Mouse (Mus musculus) erythroblast, embryonic 14.5 days (primary cell): ENCODE measurements around the gene Kdm6b. TPM values are rescaled to one million over a fixed set of nuclear protein-coding genes. Genes with fewer than 3 reads are reported as not detected.

Experiments
- H3K27me3 ChIP-seq: 2 replicates; pipeline ENCODE4 v1.6.1; 2012; ENCODE audit warnings: inconsistent platforms; ENCODE audit not compliant: control insufficient read depth
- H3K36me3 ChIP-seq: 2 replicates; pipeline ENCODE4 v1.6.1; 2012; ENCODE audit warnings: mild to moderate bottlenecking, inconsistent platforms; ENCODE audit not compliant: control insufficient read depth
- H3K4me1 ChIP-seq: 2 replicates; pipeline ENCODE4 v1.6.1; 2012; ENCODE audit warnings: inconsistent platforms; ENCODE audit not compliant: control insufficient read depth
- H3K4me3 ChIP-seq: replicated peaks from 2 replicates; pipeline ENCODE3; 2012; ENCODE audit warnings: moderate library complexity, mild to moderate bottlenecking, inconsistent platforms
- H3K9me3 ChIP-seq: 2 replicates; pipeline ENCODE4 v1.6.1; 2012; ENCODE audit warnings: low read length, inconsistent platforms, mixed read lengths; ENCODE audit not compliant: control insufficient read depth
- GATA1 ChIP-seq: IDR thresholded peaks from 2 replicates; pipeline ENCODE4 v1.6.1; 2012; ENCODE audit warnings: low read length, inconsistent platforms, mixed read lengths
- TAL1 ChIP-seq: IDR thresholded peaks from 3 replicates; pipeline ENCODE4 v1.6.1; 2012; ENCODE audit warnings: low read length, inconsistent platforms, mixed read lengths
- polyA plus RNA-seq: library from polyadenylated mRNA; stranded (reverse); fragments of >175 nt; gene quantifications from 2 replicates; pipeline ENCODE4 v1.2.3, GENCODE M21; 2012

Kdm6b gene
- polyA plus RNA-seq, 1 experiment: 0.65 TPM

DNA sequence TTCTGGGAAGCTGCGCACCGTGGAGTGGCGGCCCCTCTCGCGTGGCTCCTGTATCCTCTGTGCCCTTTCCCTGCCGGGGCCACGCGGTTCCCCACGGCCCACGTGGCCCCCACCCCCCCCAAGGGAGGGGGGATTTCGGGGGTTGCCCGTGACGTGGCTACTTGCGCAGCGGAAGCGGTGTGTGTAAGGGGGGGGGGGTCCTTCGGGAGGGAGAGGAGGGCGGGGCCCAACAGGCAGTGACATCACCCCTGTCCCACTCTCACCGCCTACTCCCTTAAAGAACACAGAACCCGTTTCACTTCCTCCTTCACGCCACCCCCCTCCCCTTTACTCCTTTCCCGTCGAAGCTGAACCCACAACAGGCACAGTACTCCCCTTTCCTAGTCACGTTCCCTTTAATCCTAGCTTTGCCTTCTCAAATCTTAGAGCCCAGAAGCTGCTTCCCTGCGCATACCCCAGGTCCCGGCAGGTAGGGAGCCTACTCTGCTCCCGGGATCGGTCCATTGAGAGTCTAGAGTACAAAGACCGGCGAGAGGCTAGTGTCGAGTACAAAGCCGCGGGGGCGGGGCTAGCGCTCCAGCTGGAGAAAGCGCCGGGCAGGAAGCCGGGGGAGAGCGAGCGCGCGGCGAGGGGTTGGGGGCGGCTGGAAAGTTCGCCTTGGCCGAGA is 4.0 kb downstream of the Kdm6b start:
- peaks cover 29% of the 10 kb centered on the region for H3K36me3 ChIP-seq
- no peak for TF ChIP-seq GATA1
- no peak for TF ChIP-seq TAL1
- peaks cover 74% of the 10 kb centered on the region for H3K4me1 ChIP-seq
- H3K4me3 ChIP-seq: peak overlapping the region; percentile 92
- H3K9me3 ChIP-seq: no peaks in the 10 kb centered on the region
- H3K27me3 ChIP-seq: no peaks in the 10 kb centered on the region

- H3K27me3 ChIP-seq: no peaks in the 10 kb centered on the region
- peak overlapping the region; percentile 92 for H3K4me3 ChIP-seq
- peaks cover 36% of the 10 kb centered on the region for H3K36me3 ChIP-seq
- TF ChIP-seq GATA1: no peak
- TF ChIP-seq TAL1: no peak
- H3K4me1 ChIP-seq: peaks cover 67% of the 10 kb centered on the region
- H3K9me3 ChIP-seq: no peaks in the 10 kb centered on the region
Measured at GRCm38 (mm10) chr11:69408541-69409377, 4.7 kb downstream of the Kdm6b start.

GRCm38 (mm10) chr11:69407724-69408004 is 5.8 kb downstream of the Kdm6b start:
- Histone ChIP-seq H3K27me3 (no peaks in the 10 kb centered on the region), H3K9me3 (no peaks in the 10 kb centered on the region), H3K36me3 (peaks cover 42% of the 10 kb centered on the region), H3K4me1 (peaks cover 56% of the 10 kb centered on the region), H3K4me3 (peak overlapping the region; percentile 92)
- no peak for TF ChIP-seq GATA1
- no peak for TF ChIP-seq TAL1

GRCm38 (mm10) chr11:69406867-69407723 is 6.4 kb downstream of the Kdm6b start:
- TF ChIP-seq TAL1: no peak
- no peak for TF ChIP-seq GATA1
- Histone ChIP-seq H3K27me3 (no peaks in the 10 kb centered on the region), H3K4me3 (no peak overlapping the region), H3K4me1 (peaks cover 51% of the 10 kb centered on the region), H3K9me3 (no peaks in the 10 kb centered on the region), H3K36me3 (peaks cover 44% of the 10 kb centered on the region)

DNA sequence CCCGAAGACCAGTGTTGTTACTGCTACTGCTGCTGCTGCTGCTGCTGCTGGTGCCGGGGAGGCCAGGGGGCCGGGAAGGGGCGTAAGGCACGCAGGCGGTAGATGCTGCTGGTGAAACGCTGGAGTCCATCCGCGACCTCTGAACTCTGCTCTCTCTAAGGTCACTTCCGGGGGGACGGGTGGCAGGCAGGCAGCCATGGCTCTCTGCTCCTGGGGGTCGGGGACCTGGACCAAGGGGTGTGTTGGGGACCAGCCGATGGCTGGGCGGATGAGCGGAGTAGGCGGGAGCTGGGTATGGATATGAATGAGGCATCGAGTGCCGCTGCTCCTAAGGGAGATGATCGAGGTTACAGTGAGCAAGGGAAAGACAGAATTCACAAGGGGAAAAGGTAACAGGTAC is 7.2 kb downstream of the Kdm6b start:
- H3K4me1 ChIP-seq: peaks cover 50% of the 10 kb centered on the region
- H3K9me3 ChIP-seq: no peaks in the 10 kb centered on the region
- no peak overlapping the region for H3K4me3 ChIP-seq
- no peaks in the 10 kb centered on the region for H3K27me3 ChIP-seq
- peaks cover 52% of the 10 kb centered on the region for H3K36me3 ChIP-seq
- TF ChIP-seq GATA1 (no peak), TAL1 (no peak)

DNA sequence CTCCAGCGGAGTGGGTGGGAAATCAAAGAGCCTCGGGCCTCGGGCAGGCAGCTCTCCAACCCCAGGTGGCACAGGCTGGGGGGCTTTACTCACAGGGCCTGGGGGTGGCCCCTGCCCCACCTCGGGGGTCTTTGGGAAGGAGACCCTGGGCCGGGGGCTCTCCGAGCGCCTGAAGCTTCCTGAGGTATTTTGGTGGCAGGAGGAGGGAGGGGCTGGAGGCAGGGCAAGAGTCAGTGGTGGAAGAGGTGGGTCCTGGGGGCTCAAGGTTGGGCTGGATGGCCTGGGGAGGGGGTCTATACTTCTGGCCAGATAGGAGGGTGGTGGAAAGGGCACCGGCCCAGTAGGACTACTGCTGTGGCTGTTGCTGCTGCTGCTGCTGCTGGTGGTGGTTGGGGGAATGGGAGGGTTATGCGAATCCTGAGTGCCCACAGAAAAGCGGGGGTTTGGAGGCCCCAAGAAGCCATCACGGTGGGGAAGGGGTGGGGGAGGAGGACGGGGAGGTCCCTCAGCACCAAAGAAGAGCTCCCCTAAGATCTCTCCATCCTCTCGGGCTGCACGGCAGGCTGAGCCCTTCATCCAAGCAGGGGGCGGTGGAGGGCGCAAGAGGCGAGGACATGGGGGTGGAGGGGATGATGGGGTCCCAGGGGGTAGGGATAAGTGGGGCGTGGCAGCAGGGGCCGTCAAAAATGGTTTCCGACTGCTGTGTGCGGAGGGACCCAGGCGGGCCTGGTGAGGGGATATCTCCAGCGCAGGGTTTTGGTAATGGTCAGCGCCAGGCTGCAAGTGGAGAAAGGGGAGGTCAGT is 7.9 kb downstream of the Kdm6b start:
- Histone ChIP-seq H3K27me3 (no peaks in the 10 kb centered on the region), H3K4me1 (peaks cover 48% of the 10 kb centered on the region), H3K36me3 (peaks cover 59% of the 10 kb centered on the region), H3K9me3 (peaks cover 2% of the 10 kb centered on the region), H3K4me3 (no peak overlapping the region)
- no peak for TF ChIP-seq GATA1
- TF ChIP-seq TAL1: no peak

- Histone ChIP-seq H3K4me1 (peaks cover 43% of the 10 kb centered on the region), H3K9me3 (peaks cover 8% of the 10 kb centered on the region), H3K27me3 (peaks cover 4% of the 10 kb centered on the region), H3K4me3 (no peak overlapping the region), H3K36me3 (peaks cover 67% of the 10 kb centered on the region)
- no peak for TF ChIP-seq TAL1
- no peak for TF ChIP-seq GATA1
Measured at GRCm38 (mm10) chr11:69404595-69405396, 8.7 kb downstream of the Kdm6b start.
